Mouse (Mus musculus) brain, adult 2 months (tissue): ENCODE results near the gene Evc.

Source experiments
- DNase-seq: peaks from one replicate; pipeline ENCODE4 v3.0.0; 2011; ENCODE audit warnings: low read depth, low spot score

Gene Evc

GRCm38 (mm10) chr5:37336485-37337105 is at the start of gene Evc:
Gene Evc (minus strand): TSS chr5:37336894.
- DNase-seq = peak; percentile 41

DNA sequence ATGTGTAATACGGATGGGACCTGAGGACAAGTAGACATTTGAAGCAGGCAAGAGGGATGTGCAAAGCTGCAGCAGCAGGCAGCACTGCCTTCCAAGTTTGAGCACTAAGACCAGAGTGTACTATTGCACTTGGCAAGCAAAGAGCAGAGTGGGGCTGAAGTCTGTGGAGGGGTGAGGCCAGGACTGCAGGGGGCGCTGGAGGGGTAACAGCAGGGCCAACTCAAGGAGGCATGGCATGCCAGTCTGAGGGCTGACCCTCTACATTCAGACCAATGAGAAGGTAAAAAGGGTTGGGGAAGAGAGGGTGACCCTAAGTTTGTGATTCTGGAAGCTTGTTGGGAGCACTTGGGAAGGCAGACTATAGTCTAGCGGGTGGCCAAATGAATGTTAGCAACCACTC is 46.9 kb upstream of the Evc start:
- no peak for DNase-seq

DNA sequence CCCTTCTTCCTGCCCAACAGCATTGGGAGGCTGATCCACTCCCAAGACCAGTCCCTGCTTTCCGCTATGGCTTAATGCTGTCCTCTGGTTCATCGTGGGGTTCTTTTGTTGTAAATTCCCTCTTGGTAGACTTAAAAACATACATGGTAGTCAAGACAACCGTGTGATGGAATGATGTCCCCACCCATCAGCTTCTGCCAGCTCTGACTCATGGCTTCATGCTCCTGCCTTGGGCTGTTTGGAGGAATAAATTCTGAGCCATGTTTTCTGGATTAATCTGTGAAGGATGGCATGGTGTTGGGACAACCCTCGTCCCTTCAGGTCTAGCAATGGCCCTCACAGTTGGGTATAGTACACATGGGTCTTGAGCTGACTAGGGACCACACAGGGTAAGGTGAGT is 43.9 kb upstream of the Evc start:
- peak; percentile 24 for DNase-seq

DNA sequence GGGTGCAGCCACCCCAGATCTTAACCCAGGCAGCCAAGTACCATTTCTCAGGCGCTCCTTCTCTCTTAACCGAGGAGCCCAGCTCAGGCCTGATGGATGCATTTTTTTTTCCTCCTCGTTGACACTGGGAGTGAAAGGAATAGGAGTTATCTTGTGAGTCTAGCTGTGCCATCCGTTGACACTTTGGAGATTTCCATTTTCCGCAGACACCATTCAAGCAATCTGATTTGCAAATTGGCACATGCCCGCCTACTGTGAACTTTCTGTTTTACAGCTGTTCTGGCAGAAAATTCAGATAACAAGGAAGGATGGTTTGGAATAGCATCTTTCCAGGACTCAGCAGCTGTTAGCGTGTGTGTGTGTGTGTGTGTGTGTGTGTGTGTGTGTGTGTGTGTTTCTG is 40.7 kb upstream of the Evc start:
- DNase-seq = peak; percentile 47

DNA sequence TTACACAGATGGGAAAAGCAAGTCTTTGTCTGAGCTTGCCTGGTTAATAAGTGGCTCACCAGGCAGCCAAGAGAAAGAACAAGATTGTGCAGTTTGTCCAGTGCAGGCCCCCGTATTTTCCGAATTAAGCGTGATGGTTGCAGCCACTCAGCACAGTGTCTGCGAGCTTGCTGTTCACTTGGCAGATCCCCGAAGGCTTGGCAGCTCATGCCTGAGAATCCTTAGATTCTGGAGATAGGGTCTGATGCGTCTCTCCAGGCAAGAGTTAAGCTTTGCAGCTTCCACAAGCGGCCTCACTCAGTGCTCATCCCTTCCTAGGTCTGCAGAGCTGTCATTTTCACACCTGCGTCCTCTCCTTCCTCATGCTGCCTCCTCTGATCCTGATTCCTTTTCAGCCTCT is 32.1 kb upstream of the Evc start:
- DNase-seq = no peak

DNA sequence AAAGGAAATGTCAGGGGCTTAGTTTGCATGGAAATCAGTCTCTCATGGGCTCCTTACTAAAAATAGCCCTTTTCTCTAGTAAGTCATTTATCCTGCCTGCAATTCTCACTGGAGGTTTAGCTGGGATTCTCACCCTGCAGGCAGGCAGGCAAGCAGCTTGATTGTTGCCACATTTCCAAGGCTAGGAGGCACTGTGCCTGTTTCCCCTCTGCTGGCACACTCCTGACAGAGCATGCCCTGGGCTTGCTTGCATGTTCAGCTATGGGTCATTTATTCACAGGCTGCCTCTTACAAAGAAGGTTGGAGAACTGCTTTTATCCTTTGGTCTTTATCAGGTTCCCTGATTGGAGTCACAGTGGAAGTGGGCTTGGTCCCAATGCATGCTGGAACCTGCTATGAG is 29.1 kb upstream of the Evc start:
- DNase-seq = no peak

- no peak for DNase-seq
These were observed 26.6 kb upstream of the Evc start for GRCm38 (mm10) chr5:37363284-37363683.

- DNase-seq = no peak
These were observed 25.9 kb upstream of the Evc start for GRCm38 (mm10) chr5:37362618-37363017.

DNA sequence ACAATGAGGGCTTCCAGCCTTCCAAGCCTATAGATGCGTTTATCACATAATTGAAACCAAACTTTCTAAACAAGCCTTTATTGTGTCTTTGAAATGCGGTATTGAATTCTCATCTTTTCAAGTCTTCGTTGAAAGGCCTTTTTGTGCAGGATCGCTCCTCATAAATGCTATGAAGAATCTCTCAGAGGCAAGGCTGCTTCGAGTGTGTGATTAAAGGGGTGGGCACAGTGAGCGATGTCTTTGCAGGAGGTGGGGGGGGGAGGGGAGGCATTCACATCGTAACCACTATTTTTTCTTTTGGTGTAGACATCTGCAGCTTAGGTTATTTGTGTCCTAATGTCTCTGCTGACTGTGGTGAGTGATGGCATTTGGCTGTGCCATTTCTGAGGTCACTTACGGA is 19.3 kb upstream of the Evc start:
- peak; percentile 20 for DNase-seq

DNA sequence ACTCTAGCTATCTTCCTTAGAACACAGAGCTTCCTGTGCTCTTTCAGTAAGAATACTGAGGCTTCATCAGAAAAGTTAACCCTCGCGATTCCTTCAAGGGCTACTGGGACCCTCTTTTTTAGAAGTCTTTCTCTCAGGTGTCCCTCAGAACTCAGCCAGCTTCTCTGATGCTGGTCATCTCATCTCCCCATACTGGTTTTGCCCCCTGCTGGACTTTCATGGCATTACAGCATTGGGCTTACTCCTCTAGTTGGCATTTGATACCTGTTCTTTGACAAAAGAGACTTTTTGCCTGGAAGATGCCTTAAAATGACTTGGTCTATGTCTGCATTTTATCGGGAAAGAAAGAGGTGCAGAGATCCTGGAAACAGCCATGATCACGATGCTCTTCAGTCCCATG is 17.7 kb upstream of the Evc start:
- DNase-seq = peak; percentile 67

- DNase-seq = peak; percentile 56
These were observed 15.1 kb upstream of the Evc start for GRCm38 (mm10) chr5:37351791-37352190.

GRCm38 (mm10) chr5:37343962-37344361 is 7.3 kb upstream of the Evc start:
- DNase-seq = peak; percentile 62

DNA sequence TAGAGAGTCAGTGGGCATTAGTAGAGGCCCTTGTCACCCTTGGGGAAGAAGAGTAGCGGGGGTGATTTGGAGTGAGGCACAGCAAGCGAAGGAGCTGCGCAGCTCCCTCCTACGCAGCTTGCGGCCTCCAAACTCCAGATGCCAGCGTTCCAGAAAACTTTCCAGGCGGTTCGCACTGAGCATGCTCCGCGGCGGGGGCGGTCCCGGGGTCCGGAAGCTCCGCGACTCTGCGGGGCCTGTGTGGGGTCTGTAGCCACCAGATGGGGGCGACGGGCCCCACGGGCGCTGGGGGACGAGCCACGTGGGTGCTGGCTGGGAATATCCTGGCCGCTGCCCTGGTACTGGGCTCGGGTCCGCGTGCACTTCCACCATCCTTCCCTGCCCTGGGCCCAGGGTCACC is 1.6 kb upstream of the Evc start, which contains the start of gene Evc2:
Gene Evc2 (plus strand): TSS at position 212 of the 400 bp plus-strand sequence.
- DNase-seq = peak; percentile 87

DNA sequence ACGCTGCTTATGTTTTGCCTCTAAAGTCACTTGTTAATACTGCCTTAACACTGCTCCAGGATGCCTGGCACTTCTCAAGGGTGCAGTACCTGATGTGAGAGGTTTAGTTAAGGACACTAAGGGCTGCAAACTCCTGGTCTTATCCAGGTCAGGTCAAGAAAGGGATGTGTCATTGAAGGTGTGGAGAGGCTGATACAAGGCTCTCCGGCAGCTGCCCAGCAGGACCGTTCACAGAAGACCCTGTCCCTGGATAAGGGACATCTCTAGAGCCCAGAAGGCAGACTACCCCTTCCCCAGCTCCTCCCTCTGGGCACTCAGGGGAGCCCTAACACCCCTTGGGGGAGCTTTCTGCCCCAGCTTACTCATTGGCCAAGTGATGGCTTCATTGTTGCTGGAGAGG is 1.0 kb upstream of the Evc start:
- DNase-seq = no peak

DNA sequence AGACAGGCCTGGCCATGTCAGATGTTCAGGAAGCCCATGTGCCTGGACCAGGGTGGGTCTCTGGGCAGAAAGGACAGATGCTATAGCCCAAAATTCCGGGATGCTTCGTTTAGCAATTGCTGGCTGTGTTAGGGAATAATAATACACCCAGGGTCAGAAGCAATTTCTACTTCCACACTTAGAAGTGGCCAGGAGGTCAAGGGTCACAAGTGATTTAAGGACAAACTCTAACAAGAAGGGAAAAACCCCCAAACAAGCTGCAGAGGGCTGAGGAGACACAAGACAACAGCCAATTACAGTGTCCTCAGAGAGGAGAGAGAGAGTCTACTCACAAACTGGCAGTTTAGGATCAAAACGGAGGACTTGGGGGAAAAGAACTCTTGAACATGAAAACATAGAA is 1.6 kb downstream of the Evc start:
- DNase-seq = no peak

DNA sequence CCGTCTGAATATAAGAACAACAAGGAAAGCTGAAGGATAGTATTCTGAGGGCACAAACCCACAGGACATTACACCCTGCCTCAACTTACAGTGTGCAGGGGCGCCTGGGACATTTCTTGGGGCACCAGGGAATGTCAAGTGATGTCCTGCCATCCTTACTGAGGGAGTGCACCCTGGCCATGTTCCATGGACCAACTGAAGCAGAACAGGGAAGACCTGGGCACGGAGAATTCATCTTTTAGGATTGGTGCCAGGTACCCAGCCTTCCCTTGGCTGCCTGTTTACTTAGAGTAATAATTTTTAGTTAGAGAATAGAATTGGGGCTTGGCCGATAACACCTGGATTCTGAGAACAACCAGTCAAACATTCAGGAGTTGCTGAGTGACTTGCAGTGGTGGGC is 4.6 kb downstream of the Evc start:
- DNase-seq = no peak

GRCm38 (mm10) chr5:37331133-37331505 is 5.6 kb downstream of the Evc start:
- no peak for DNase-seq

DNA sequence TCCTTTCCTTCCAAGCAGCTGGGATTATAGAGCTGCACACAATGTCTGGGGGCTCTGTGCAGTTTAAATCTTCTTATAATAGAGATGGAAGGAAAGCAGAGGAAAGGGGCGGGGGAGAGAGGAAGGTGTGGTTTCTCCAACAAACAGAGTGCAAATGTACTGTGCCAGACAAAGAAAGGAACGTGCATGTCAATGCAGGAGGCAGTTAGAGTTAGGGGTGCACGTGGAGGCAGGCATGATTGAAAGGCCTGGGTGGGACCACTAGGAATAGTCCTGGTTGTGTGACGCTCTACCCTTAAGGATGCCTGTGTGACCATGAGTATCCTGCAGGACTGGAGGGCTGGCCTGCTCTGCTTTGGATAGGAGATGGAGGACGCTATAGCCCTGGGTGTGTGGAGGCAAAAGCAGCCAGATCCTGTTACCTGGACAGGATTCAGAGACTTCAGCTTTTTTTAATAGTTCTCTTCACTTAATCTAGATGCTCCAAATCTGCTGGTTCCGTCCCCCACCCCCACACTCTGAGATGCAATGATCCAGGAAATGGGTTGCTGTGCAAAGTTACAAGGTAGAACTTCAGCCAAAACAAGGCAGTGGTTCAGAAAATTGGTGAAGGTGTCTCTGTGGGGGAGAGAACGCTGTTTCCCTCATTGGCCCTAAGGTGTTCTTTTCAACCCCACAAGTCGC is 6.1 kb downstream of the Evc start:
- DNase-seq = no peak

DNA sequence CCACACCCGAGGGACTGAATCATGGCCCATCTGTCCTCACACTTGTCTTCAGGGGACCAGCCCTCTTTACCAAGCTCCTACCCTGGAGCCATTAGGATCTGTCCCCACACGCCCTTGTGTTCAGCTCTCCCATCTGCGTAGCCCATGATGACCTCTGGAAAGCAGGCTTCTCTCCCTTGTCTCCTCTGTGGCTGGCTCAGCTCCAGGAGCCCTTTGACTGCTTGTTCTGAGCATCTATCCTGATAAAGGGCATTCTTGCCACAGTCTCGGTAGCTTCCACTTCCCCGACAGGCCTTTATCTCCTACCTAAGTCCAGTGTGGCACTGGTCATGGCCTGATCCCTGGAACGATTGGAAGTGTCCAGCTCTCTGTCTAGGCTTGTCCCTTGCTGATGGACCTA is 10.0 kb downstream of the Evc start:
- DNase-seq = no peak

- peak; percentile 62 for DNase-seq
These were observed 15.9 kb downstream of the Evc start for GRCm38 (mm10) chr5:37320761-37321160.

- peak; percentile 80 for DNase-seq
These were observed 16.5 kb downstream of the Evc start for GRCm38 (mm10) chr5:37320174-37320573.

GRCm38 (mm10) chr5:37318715-37319114 is 18.0 kb downstream of the Evc start:
- no peak for DNase-seq

DNA sequence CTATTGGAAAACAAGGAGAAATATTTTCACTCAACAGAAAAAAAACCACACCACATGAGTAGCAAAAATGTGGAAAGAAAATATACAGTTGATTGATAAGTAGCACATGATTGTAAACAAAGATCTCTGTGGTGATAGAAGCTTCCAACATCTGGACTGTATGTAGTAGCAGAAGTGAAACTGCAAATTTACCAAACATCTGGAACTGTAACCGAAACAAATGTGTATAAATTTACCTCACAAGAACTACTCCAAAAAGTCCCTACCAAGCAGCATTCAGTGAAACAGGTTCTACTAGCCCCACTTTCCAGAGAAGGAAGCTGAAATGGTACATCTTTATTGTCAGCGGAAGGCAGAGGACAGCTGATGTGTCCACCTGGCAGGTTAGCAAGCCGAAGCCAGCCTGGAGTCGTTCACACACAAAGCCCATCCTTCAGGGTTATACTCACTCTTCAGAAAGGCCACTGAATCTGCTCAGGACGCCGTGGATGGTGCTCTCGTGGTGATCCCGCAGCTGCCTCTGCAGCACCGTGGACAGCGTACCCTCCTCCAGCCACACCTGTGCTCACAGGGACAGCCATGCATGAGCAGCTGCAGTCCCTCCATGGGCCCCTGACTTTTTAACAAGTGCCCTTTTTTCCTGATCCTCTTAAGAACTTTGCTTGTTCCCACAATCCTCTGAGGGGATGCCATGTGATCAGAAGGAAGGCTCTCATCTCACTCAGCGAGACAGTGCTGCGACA is 23.5 kb downstream of the Evc start:
- DNase-seq = no peak
